Mouse (Mus musculus): Measurements from ENCODE around the gene Olfr845.

The Olfr845 gene

GRCm38 (mm10) chr9:19336157-19336556, at the start of gene Olfr845:
Olfr845 (plus strand) TSS chr9:19336457.
- no peak for DNase-seq (ENCODE audit: low read depth)

- DNase-seq (ENCODE audit: low read depth) = no peak
These were observed 20.2 kb upstream of the Olfr845 start, which contains the start of gene Olfr844 for GRCm38 (mm10) chr9:19316047-19316446. Olfr844 (plus strand) TSS chr9:19316347.

GRCm38 (mm10) chr9:19363905-19364304, 27.6 kb downstream of the Olfr845 start, which contains the start of gene Olfr846:
Olfr846 (minus strand) TSS chr9:19364005.
- DNase-seq (ENCODE audit: low read depth) = no peak

GRCm38 (mm10) chr9:19378569-19378968, 42.3 kb downstream of the Olfr845 start, which contains the start of gene Olfr847:
Olfr847 (minus strand) TSS chr9:19378669.
- no peak for DNase-seq (ENCODE audit: low read depth)
